Mouse (Mus musculus) megakaryocyte, adult 5-6 weeks (primary cell): ENCODE results near the gene Mia. TPM values are rescaled to one million over a fixed set of nuclear protein-coding genes. Genes with fewer than 3 reads are reported as not detected.

Experiments used
- ATAC-seq: 2 replicates; pipeline ENCODE4 v1.8.0; 2016; ENCODE audit warnings: mild to moderate bottlenecking, inconsistent platforms; ENCODE audit not compliant: poor library complexity, severe bottlenecking
- total RNA-seq, 2 experiments: library from RNA; stranded (forward) in 1 of 2; stranded (reverse) in 1 of 2; fragments of 153-499, 151-499 nt in 1 of 2; fragments of 221-1000, 200-1000 nt in 1 of 2; gene quantifications; 2 replicates each; pipeline versions ENCODE4 v1.2.3 to v1.2.4; 2015 to 2017

The Mia gene
- total RNA-seq, 2 experiments from 2014 or later: not detected

DNA sequence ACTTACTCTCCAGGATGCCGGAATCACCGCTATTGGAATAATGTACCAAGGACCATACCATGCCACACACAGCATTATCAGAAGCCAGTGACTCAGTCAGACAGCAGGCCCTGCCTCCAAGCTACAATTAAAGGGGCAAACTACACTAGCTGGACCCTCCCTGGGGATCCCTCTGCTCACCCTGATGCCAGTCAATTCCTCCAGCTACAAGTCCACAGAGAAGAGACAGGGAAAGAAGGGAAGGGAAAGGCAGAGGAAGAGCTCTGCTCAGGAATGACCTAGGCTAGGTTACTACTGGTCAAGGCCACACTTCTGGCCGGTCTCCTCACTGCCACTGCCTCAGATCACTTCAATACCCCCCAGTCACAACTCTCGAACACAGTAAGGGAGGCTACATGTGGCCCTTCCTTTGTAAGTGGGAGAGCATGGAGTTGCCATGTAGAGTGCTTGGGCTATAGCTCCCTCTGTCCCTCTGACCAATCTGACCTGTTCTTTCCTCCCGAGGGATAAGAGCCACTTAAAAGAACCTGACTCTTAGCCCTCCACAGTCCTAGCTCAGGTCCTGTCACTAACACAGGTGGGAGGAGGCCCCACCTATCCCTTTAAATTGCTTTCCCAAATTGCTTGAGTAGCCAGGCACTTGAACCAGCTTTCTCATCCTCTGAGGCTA lies 18.0 kb downstream of the Mia start:
- ATAC-seq: no peak

DNA sequence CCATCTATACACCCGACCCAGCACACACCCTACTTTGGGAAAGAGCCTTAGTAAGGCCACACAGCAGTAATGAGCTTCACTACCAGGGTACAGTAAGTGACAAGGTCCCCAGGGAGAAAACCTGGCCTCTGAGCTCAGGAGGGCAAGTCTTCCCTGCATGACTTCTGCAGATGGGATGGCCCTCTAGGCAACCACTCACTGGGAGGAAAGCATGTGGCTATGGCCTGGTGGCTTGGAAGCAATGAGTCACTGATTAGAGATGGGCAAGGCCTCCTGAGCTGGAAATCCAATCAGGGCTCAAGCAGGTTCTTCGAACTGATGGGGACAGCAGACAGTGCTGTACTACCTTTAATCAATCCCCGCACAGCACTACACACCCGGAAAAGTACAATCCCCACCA lies 19.2 kb downstream of the Mia start:
- no peak for ATAC-seq

DNA sequence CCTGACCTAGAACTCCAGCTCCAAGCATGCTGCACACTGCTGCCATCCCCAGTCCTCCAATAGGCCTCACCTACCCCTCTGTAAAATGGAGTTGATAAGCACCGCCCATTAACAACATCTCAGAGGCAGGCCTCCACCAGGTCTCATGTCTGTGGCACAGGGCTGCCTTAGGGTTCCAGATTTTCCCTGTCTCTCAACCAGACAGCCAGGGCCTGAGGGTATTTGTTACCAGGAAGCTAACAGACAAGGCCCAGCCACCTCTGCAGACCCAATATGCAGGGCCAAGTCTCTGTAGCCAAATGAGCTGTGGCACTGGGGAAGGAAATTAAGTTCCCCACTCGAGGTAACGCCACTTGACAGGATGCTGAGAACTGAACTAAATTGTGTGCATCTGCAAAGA lies 20.0 kb downstream of the Mia start:
- ATAC-seq: no peak

GRCm38 (mm10) chr7:27159882-27160281 lies 21.1 kb downstream of the Mia start:
- peak; percentile 94 for ATAC-seq

GRCm38 (mm10) chr7:27159256-27159655 lies 21.7 kb downstream of the Mia start:
- ATAC-seq: no peak

DNA sequence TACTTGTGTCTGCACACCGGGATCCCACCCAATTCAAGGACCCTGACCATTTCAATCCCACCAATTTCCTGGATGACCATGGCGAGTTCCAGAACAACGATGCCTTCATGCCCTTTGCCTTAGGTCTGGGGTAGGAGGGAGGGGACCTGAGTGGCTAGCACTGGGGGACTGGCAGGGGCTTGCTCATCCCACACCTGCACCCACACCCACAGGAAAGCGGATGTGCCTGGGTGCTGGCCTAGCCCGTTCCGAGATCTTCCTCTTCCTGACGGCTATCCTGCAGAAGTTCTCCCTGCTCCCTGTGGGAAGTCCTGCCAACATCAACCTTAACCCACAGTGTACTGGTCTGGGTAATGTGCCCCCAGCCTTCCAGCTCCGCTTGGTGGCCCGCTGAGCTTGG lies 22.8 kb downstream of the Mia start:
- no peak for ATAC-seq

DNA sequence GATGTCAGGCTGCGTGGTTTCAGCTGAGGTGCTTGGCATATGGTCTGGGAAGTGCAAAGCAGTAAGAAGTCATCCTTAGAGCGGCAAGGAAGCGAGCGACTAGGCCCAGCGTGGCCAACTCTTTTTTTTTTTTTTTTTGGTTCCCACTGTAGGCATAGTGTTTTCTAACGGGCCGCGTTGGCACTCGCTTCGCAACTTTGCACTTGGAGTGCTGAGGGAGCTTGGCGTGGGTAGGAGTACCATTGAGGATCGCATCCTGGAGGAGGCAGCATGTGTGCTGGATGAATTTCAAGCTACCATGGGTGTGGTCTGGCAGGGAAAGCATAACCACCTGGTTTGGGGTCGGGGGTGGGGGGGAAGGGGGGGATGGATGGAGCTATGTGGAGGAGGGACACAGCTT lies 25.0 kb downstream of the Mia start:
- ATAC-seq: no peak

GRCm38 (mm10) chr7:27153205-27153764 lies 27.7 kb downstream of the Mia start, which contains the start of gene Cyp2t4:
TSS of gene Cyp2t4 (plus strand) at chr7:27153714.
- ATAC-seq: no peak

- no peak for ATAC-seq
Measured at GRCm38 (mm10) chr7:27136410-27136996, 44.5 kb downstream of the Mia start.

GRCm38 (mm10) chr7:27133757-27134156 lies 47.2 kb downstream of the Mia start:
- ATAC-seq: no peak

DNA sequence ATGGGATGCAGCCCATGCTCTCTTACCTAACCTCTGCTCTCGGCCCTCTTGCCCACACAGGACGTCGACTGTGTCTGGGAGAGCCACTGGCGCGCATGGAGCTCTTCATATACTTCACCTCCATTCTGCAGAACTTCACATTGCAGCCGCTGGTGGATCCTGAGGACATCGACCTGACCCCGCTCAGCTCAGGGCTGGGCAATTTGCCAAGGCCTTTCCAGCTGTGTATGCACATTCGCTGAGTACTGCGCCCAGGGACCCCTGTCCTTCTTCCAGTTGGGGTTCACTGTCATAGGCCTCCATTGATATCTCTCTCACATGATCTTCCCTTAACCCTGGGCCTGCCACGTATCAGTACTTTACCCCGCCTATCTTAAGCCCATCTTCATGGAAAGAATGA lies 47.8 kb downstream of the Mia start:
- no peak for ATAC-seq

GRCm38 (mm10) chr7:27132588-27132987 lies 48.4 kb downstream of the Mia start:
- ATAC-seq: no peak

DNA sequence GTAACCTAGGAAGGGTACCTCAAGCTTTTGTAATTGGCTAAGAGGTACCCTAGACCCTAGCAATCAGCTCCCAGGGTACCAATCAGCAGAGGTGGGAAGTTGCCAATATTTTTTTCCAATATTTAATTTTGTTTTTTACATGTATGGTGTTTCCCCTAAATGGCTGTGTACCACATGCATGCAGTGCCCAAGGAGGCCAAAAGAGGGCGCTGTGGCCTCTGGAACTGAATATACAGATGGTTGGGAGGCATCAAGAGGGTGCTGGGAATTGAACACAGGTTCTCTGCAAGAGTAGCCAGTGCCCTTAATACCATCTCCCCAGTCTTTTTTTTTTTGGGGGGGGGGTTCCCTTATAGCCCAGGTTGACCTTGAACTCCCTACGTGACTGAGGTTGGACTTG lies 49.6 kb downstream of the Mia start:
- no peak for ATAC-seq

DNA sequence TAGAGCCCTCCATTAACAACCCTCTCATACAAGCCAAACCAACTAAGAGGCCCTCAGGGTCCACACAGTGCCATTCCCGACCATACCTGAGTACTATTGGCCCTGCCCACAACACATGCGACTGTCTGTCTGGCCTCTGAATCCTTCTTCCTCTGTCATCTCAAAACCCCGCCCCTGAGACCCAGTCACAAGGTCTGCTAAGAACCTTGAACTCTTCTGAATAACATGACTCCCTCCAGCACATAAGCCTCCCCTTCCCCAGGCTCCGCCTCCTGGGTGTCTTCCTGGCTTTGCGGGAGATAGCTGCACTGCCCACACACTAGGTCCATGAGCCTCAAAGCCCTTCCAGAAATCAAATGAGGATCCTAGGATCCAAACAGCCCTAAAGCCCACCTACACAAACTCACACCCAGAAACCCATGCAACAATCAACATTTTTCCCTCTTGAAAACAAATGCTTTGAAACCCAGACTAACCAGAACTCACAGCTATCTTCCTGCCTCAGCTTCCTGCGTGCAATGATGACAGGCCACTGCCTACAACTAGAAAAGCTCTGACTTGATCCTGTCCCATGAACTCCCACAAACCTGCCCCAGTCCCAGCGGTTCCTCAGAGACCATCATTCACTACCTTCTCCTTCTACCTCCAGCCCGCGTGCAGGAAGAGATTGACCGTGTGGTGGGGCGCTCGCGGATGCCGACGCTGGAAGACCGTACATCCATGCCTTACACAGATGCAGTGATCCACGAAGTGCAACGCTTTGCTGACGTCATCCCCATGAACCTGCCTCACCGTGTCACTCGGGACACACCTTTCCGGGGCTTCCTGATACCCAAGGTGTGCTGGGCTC lies 50.2 kb downstream of the Mia start:
- no peak for ATAC-seq

GRCm38 (mm10) chr7:27129811-27130210 lies 51.1 kb downstream of the Mia start:
- ATAC-seq: no peak

Other genes starting within 250 kb of the Mia start
- not detected in 2 replicates for gene Cyp2a22, start 241.8 kb downstream of the Mia start, total RNA-seq (2015)
- gene Cyp2a22, start 241.8 kb downstream of the Mia start, total RNA-seq (2017): not detected in 2 replicates
- gene Cyp2a12, start 152.1 kb downstream of the Mia start, total RNA-seq (2015): not detected in 2 replicates
- gene Cyp2a12, start 152.1 kb downstream of the Mia start, total RNA-seq (2017): not detected in 2 replicates
- gene Cyp2f2, start 61.2 kb downstream of the Mia start, total RNA-seq (2015): not detected in 2 replicates
- gene Cyp2f2, start 61.2 kb downstream of the Mia start, total RNA-seq (2017): not detected in 2 replicates
- gene Cyp2t4, start 27.4 kb downstream of the Mia start, total RNA-seq (2015): not detected in 2 replicates
- not detected in 2 replicates for gene Cyp2t4, start 27.4 kb downstream of the Mia start, total RNA-seq (2017)
- gene Egln2, start 14.4 kb downstream of the Mia start, total RNA-seq (2015): 11.1 and 12.5 TPM in 2 replicates
- 22.2 and 29.6 TPM in 2 replicates for gene Egln2, start 14.4 kb downstream of the Mia start, total RNA-seq (2017)
- 65.7 and 73.7 TPM in 2 replicates for gene Rab4b, start 2.3 kb downstream of the Mia start, total RNA-seq (2015)
- gene Rab4b, start 2.3 kb downstream of the Mia start, total RNA-seq (2017): 26.8 and 30.4 TPM in 2 replicates
- not detected in 2 replicates for gene Gm21983, start 71 bp downstream of the Mia start, total RNA-seq (2015)
- not detected in 2 replicates for gene Gm21983, start 71 bp downstream of the Mia start, total RNA-seq (2017)
- 4.0 and 8.5 TPM in 2 replicates for gene BC024978, start 14.6 kb upstream of the Mia start, total RNA-seq (2015)
- 0.51 and 0.73 TPM in 2 replicates for gene BC024978, start 14.6 kb upstream of the Mia start, total RNA-seq (2017)
- 110 and 125 TPM in 2 replicates for gene Snrpa, start 15.1 kb upstream of the Mia start, total RNA-seq (2015)
- 51.9 and 68.6 TPM in 2 replicates for gene Snrpa, start 15.1 kb upstream of the Mia start, total RNA-seq (2017)
- gene Itpkc, start 47.5 kb upstream of the Mia start, total RNA-seq (2015): 1.6 and 2.7 TPM in 2 replicates
- 1.6 and 4.7 TPM in 2 replicates for gene Itpkc, start 47.5 kb upstream of the Mia start, total RNA-seq (2017)
- 12.0 and 16.8 TPM in 2 replicates for gene Coq8b, start 51.9 kb upstream of the Mia start, total RNA-seq (2015)
- gene Coq8b, start 51.9 kb upstream of the Mia start, total RNA-seq (2017): 7.5 and 15.2 TPM in 2 replicates
- 2.8 and 4.3 TPM in 2 replicates for gene Numbl, start 77.3 kb upstream of the Mia start, total RNA-seq (2015)
- gene Numbl, start 77.3 kb upstream of the Mia start, total RNA-seq (2017): 2.5 and 2.6 TPM in 2 replicates
- not detected in 2 replicates for gene Ltbp4, start 156.5 kb upstream of the Mia start, total RNA-seq (2015)
- not detected in 2 replicates for gene Ltbp4, start 156.5 kb upstream of the Mia start, total RNA-seq (2017)
- gene Shkbp1, start 174.9 kb upstream of the Mia start, total RNA-seq (2015): 42.6 and 43.6 TPM in 2 replicates
- gene Shkbp1, start 174.9 kb upstream of the Mia start, total RNA-seq (2017): 30.9 and 34.0 TPM in 2 replicates
- gene Gm20479, start 176.3 kb upstream of the Mia start, total RNA-seq (2015): not detected in 2 replicates
- not detected in 2 replicates for gene Gm20479, start 176.3 kb upstream of the Mia start, total RNA-seq (2017)